Comparison of ENCODE assay signal across 27 mouse cellular contexts in the genomic region with DNA sequence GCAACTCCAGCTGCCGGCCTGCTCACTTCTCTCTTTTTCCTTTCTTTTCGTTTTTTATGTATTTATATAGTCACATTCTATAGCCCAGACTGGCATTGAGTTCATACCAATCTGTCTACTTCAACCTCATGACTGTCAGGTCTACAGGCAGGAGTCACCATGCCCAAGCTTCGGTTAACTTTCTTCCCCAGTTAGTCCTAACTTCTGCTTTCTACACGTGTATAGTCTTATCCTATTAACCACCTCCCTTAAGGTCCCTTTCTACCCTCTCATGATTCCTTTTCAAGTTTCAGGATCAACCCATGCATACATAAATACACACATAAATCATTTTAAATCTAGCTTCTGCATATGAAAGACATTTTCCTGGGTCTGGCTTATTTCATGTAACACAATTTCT.
"Had no signal": no experiment of that assay in that cellular context is flagged by ENCODE, and none has a peak within 500 bp of the region (broad histone marks: within the 10 kb centered on the region; RNA-seq: fewer than 3 reads in every experiment).

No protein-coding gene starts in this region.

- ATAC-seq: forebrain, embryonic 13.5 days; forebrain, embryonic 14.5 days; forebrain, embryonic 15.5 days; forebrain, embryonic 16.5 days had no signal

- H3K27ac ChIP-seq: embryonic facial prominence, embryonic 10.5 days; embryonic facial prominence, embryonic 12.5 days; embryonic facial prominence, embryonic 13.5 days; embryonic facial prominence, embryonic 15.5 days; forebrain, embryonic 10.5 days; forebrain, embryonic 12.5 days; forebrain, embryonic 13.5 days; forebrain, embryonic 15.5 days; gastrocnemius, adult 2 months; heart, adult 2 months; heart, embryonic 10.5 days had no signal

- H3K9ac ChIP-seq: embryonic facial prominence, embryonic 12.5 days; embryonic facial prominence, embryonic 13.5 days; embryonic facial prominence, embryonic 15.5 days; forebrain, embryonic 12.5 days; forebrain, embryonic 13.5 days; forebrain, embryonic 15.5 days had no signal

- DNase-seq: cerebellum, adult 8-10 months; cerebellum, adult 9-10 months; cerebellum, adult 9-11 months; cerebellum, postnatal 10 days; cerebellum, postnatal 14 days; cerebellum, postnatal 25 days; cerebellum, postnatal 36 days; embryo, embryonic 11 days; gastrocnemius, adult 2 months; gastrocnemius, postnatal 10 days; gastrocnemius, postnatal 14 days; gastrocnemius, postnatal 25 days; gastrocnemius, postnatal 36 days; heart, adult 18-20 months; heart, adult 2 months had no signal

- H3K4me2 ChIP-seq: embryonic facial prominence, embryonic 12.5 days; embryonic facial prominence, embryonic 13.5 days; embryonic facial prominence, embryonic 15.5 days; forebrain, embryonic 12.5 days; forebrain, embryonic 13.5 days; forebrain, embryonic 15.5 days had no signal

- H3K27me3 ChIP-seq: embryonic facial prominence, embryonic 12.5 days; embryonic facial prominence, embryonic 13.5 days; embryonic facial prominence, embryonic 15.5 days; forebrain, embryonic 12.5 days; forebrain, embryonic 13.5 days; forebrain, embryonic 15.5 days had no signal

- H3K4me1 ChIP-seq: embryonic facial prominence, embryonic 10.5 days; embryonic facial prominence, embryonic 12.5 days; embryonic facial prominence, embryonic 13.5 days; embryonic facial prominence, embryonic 15.5 days; forebrain, embryonic 10.5 days; forebrain, embryonic 12.5 days; forebrain, embryonic 13.5 days; forebrain, embryonic 15.5 days; heart, embryonic 10.5 days had no signal

- H3K36me3 ChIP-seq: embryonic facial prominence, embryonic 10.5 days; embryonic facial prominence, embryonic 12.5 days; embryonic facial prominence, embryonic 13.5 days; embryonic facial prominence, embryonic 15.5 days; forebrain, embryonic 10.5 days; forebrain, embryonic 12.5 days; forebrain, embryonic 15.5 days; heart, embryonic 10.5 days had no signal

- H3K4me3 ChIP-seq: embryonic facial prominence, embryonic 10.5 days; embryonic facial prominence, embryonic 12.5 days; embryonic facial prominence, embryonic 13.5 days; embryonic facial prominence, embryonic 15.5 days; erythroblast, embryonic 14.5 days; forebrain, embryonic 10.5 days; forebrain, embryonic 12.5 days; forebrain, embryonic 13.5 days; forebrain, embryonic 15.5 days; gastrocnemius, adult 2 months; heart, adult 2 months; heart, embryonic 10.5 days had no signal

- H3K9me3 ChIP-seq: embryonic facial prominence, embryonic 10.5 days; embryonic facial prominence, embryonic 12.5 days; embryonic facial prominence, embryonic 13.5 days; embryonic facial prominence, embryonic 15.5 days; forebrain, embryonic 10.5 days; forebrain, embryonic 12.5 days; forebrain, embryonic 13.5 days; forebrain, embryonic 15.5 days; heart, embryonic 10.5 days had no signal
